Mouse (Mus musculus) myocyte (in vitro differentiated cells): ENCODE results near the gene Mrpl49.

Experiments
- MAX ChIP-seq: IDR thresholded peaks from one replicate; pipeline ENCODE4 v1.6.1; 2011; ENCODE audit warnings: low read depth, mild to moderate bottlenecking, control low read depth
- POLR2A ChIP-seq: IDR thresholded peaks from one replicate; pipeline ENCODE4 v1.6.1; 2011; ENCODE audit warnings: low read depth, mild to moderate bottlenecking, control low read depth, moderate library complexity; ENCODE audit not compliant: insufficient read length
- REST ChIP-seq: IDR thresholded peaks from one replicate; pipeline ENCODE4 v1.6.1; 2011; ENCODE audit warnings: mild to moderate bottlenecking, control low read depth, moderate library complexity; ENCODE audit not compliant: insufficient read depth, insufficient read length
- SRF ChIP-seq: IDR thresholded peaks from one replicate; pipeline ENCODE4 v1.6.1; 2011; ENCODE audit warnings: low read depth; ENCODE audit not compliant: control insufficient read depth, insufficient read length
- USF1 ChIP-seq: IDR thresholded peaks from one replicate; pipeline ENCODE4 v1.6.1; 2011; ENCODE audit warnings: low read depth, mild to moderate bottlenecking, control low read depth, moderate library complexity

DNA sequence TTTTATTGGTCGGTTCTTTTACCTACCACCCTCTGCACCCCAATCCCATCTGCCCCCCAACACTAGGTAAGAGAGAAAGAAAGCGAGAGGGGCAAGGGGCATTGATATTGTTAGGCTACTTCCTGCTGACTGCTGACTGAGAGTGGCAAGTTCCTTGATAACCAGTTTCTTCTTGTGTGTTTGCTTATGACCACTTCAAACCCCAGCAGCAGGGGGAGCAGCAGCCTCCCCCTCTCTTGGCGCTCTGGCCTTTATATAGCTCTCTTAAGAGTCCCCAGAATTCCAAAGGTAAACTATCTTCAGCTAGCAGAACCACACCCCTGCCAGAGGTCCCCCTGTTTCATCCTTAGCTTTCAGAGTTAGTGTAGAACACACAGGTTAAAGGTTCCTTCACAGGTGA, 37.3 kb downstream of the Mrpl49 start:
- TF ChIP-seq SRF (no peak), POLR2A (no peak), MAX (no peak), USF1 (no peak), REST (no peak)
